Mouse (Mus musculus): ENCODE results near the gene Gm49318. TPM values are rescaled to one million over a fixed set of nuclear protein-coding genes. Genes with fewer than 3 reads are reported as not detected.

Gene Gm49318
- polyA plus RNA-seq, 1 experiment = not detected

GRCm38 (mm10) chr9:22098993-22099696 is 28.1 kb upstream of the Gm49318 start, which contains the start of gene Cnn1:
Gene Cnn1, plus strand, starts transcription at chr9:22099216.
- no peak for TF ChIP-seq TAL1 (IDR thresholded peaks at IDR 0.05; ENCODE audit: low read length)
- no peak for TF ChIP-seq GATA1 (IDR thresholded peaks at IDR 0.05; ENCODE audit: low read length)
- peaks cover 79% of the 10 kb centered on the region for H3K27me3 ChIP-seq (ENCODE audit: control insufficient read depth)
- peaks cover 2% of the 10 kb centered on the region; the same call in 1 of the 2 replicates for H3K9me3 ChIP-seq (ENCODE audit: control insufficient read depth, low read length)
- H3K4me3 ChIP-seq (replicated peaks) = no peak within 1 kb of the TSS
- H3K36me3 ChIP-seq (ENCODE audit: control insufficient read depth) = no peaks in the 10 kb centered on the region
- H3K4me1 ChIP-seq (ENCODE audit: control insufficient read depth) = peaks cover 7% of the 10 kb centered on the region

- Histone ChIP-seq H3K4me3 (replicated peaks) (peak overlapping the region; percentile 38), H3K27me3 (ENCODE audit: control insufficient read depth) (peaks cover 78% of the 10 kb centered on the region)
- TF ChIP-seq GATA1 (IDR thresholded peaks at IDR 0.05; ENCODE audit: low read length) (no peak), TAL1 (IDR thresholded peaks at IDR 0.05; ENCODE audit: low read length) (no peak)
Measured at GRCm38 (mm10) chr9:22095854-22096307, 24.8 kb upstream of the Gm49318 start.

GRCm38 (mm10) chr9:22092746-22093145 is 21.7 kb upstream of the Gm49318 start:
- TF ChIP-seq TAL1 (IDR thresholded peaks at IDR 0.05; ENCODE audit: low read length) (no peak), GATA1 (IDR thresholded peaks at IDR 0.05; ENCODE audit: low read length) (no peak)

More at GRCm38 (mm10) chr9:22095854-22096307, 24.8 kb upstream of the Gm49318 start:
- Histone ChIP-seq H3K4me1 (ENCODE audit: control insufficient read depth) (peaks cover 7% of the 10 kb centered on the region), H3K36me3 (ENCODE audit: control insufficient read depth) (no peaks in the 10 kb centered on the region), H3K9me3 (ENCODE audit: control insufficient read depth, low read length) (peaks cover 2% of the 10 kb centered on the region; the same call in 1 of the 2 replicates)

GRCm38 (mm10) chr9:22089986-22090385 is 18.9 kb upstream of the Gm49318 start:
- no peaks in the 10 kb centered on the region for H3K36me3 ChIP-seq (ENCODE audit: control insufficient read depth)

More at GRCm38 (mm10) chr9:22092746-22093145, 21.7 kb upstream of the Gm49318 start:
- Histone ChIP-seq H3K9me3 (ENCODE audit: control insufficient read depth, low read length) (no peaks in the 10 kb centered on the region), H3K4me1 (ENCODE audit: control insufficient read depth) (peaks cover 7% of the 10 kb centered on the region), H3K4me3 (replicated peaks) (no peak overlapping the region), H3K36me3 (ENCODE audit: control insufficient read depth) (no peaks in the 10 kb centered on the region), H3K27me3 (ENCODE audit: control insufficient read depth) (peaks cover 53% of the 10 kb centered on the region)

GRCm38 (mm10) chr9:22089281-22089680 is 18.2 kb upstream of the Gm49318 start:
- peaks cover 20% of the 10 kb centered on the region for H3K27me3 ChIP-seq (ENCODE audit: control insufficient read depth)
- H3K4me3 ChIP-seq (replicated peaks) = no peak overlapping the region
- H3K36me3 ChIP-seq (ENCODE audit: control insufficient read depth) = no peaks in the 10 kb centered on the region
- TF ChIP-seq GATA1 (IDR thresholded peaks at IDR 0.05; ENCODE audit: low read length) (no peak), TAL1 (IDR thresholded peaks at IDR 0.05; ENCODE audit: low read length) (no peak)
- H3K4me1 ChIP-seq (ENCODE audit: control insufficient read depth) = peaks cover 16% of the 10 kb centered on the region
- no peaks in the 10 kb centered on the region for H3K9me3 ChIP-seq (ENCODE audit: control insufficient read depth, low read length)

More at GRCm38 (mm10) chr9:22089986-22090385, 18.9 kb upstream of the Gm49318 start:
- no peaks in the 10 kb centered on the region for H3K9me3 ChIP-seq (ENCODE audit: control insufficient read depth, low read length)
- TF ChIP-seq GATA1 (IDR thresholded peaks at IDR 0.05; ENCODE audit: low read length) (no peak), TAL1 (IDR thresholded peaks at IDR 0.05; ENCODE audit: low read length) (no peak)
- H3K4me1 ChIP-seq (ENCODE audit: control insufficient read depth) = peaks cover 10% of the 10 kb centered on the region
- peaks cover 27% of the 10 kb centered on the region for H3K27me3 ChIP-seq (ENCODE audit: control insufficient read depth)
- H3K4me3 ChIP-seq (replicated peaks) = no peak overlapping the region

GRCm38 (mm10) chr9:22087034-22087618 is 16.1 kb upstream of the Gm49318 start:
- H3K36me3 ChIP-seq (ENCODE audit: control insufficient read depth) = peaks cover 8% of the 10 kb centered on the region
- peaks cover 9% of the 10 kb centered on the region; the same call in 1 of the 2 replicates for H3K27me3 ChIP-seq (ENCODE audit: control insufficient read depth)
- TF ChIP-seq GATA1 (IDR thresholded peaks at IDR 0.05; ENCODE audit: low read length) (peak; percentile 64), TAL1 (IDR thresholded peaks at IDR 0.05; ENCODE audit: low read length) (no peak)
- H3K4me3 ChIP-seq (replicated peaks) = no peak overlapping the region
- H3K4me1 ChIP-seq (ENCODE audit: control insufficient read depth) = peaks cover 26% of the 10 kb centered on the region
- H3K9me3 ChIP-seq (ENCODE audit: control insufficient read depth, low read length) = no peaks in the 10 kb centered on the region

GRCm38 (mm10) chr9:22086012-22086411 is 15.0 kb upstream of the Gm49318 start:
- Histone ChIP-seq H3K4me3 (replicated peaks) (peak overlapping the region; percentile 78), H3K4me1 (ENCODE audit: control insufficient read depth) (peaks cover 26% of the 10 kb centered on the region), H3K36me3 (ENCODE audit: control insufficient read depth) (peaks cover 10% of the 10 kb centered on the region), H3K9me3 (ENCODE audit: control insufficient read depth, low read length) (no peaks in the 10 kb centered on the region), H3K27me3 (ENCODE audit: control insufficient read depth) (peaks cover 6% of the 10 kb centered on the region; the same call in 1 of the 2 replicates)
- no peak for TF ChIP-seq TAL1 (IDR thresholded peaks at IDR 0.05; ENCODE audit: low read length)
- no peak for TF ChIP-seq GATA1 (IDR thresholded peaks at IDR 0.05; ENCODE audit: low read length)

- H3K27me3 ChIP-seq (ENCODE audit: control insufficient read depth) = peaks cover 6% of the 10 kb centered on the region; the same call in 1 of the 2 replicates
- peaks cover 26% of the 10 kb centered on the region for H3K4me1 ChIP-seq (ENCODE audit: control insufficient read depth)
- peaks cover 14% of the 10 kb centered on the region for H3K36me3 ChIP-seq (ENCODE audit: control insufficient read depth)
- H3K4me3 ChIP-seq (replicated peaks) = peak within 1 kb of the TSS; percentile 78
- H3K9me3 ChIP-seq (ENCODE audit: control insufficient read depth, low read length) = no peaks in the 10 kb centered on the region
- TF ChIP-seq TAL1 (IDR thresholded peaks at IDR 0.05; ENCODE audit: low read length) (no peak), GATA1 (IDR thresholded peaks at IDR 0.05; ENCODE audit: low read length) (no peak)
Measured at GRCm38 (mm10) chr9:22085022-22085834, 14.2 kb upstream of the Gm49318 start, which contains the start of gene Ecsit. Gene Ecsit, minus strand, starts transcription at chr9:22085438.

All from erythroblast, embryonic 14.5 days (primary cell).